Mouse (Mus musculus) liver, adult 2 months (tissue): ENCODE results near the gene Acy3.

Experiments
- CTCF ChIP-seq: fragments of 200-500 bp; IDR thresholded peaks from 2 replicates; pipeline ENCODE4 v1.5.1; 2011; ENCODE audit warnings: low read depth, low read length, control low read depth
- POLR2A ChIP-seq: fragments of 200-500 bp; IDR thresholded peaks from 2 replicates; pipeline ENCODE4 v1.6.1; 2011; ENCODE audit warnings: low read length, control low read depth; ENCODE audit not compliant: insufficient read depth; ENCODE audit errors: extremely low read depth

GRCm38 (mm10) chr19:4000119-4000900, 13.9 kb downstream of the Acy3 start, which contains the start of the genes Nudt8 and Gm49405:
- TF ChIP-seq POLR2A, result peak; percentile 89
- TF ChIP-seq CTCF, result peak; percentile 83
